Mouse (Mus musculus) midbrain, embryonic 12.5 days (tissue): ENCODE measurements around the gene Mrpl46. TPM values are rescaled to one million over a fixed set of nuclear protein-coding genes. Genes with fewer than 3 reads are reported as not detected.

Experiments
- ATAC-seq: fragments of 200-750 bp; cut with Nextera tagmentation; 2 replicates; pipeline ENCODE4 v1.8.0; 2017; ENCODE audit warnings: low read depth, moderate TSS enrichment, moderate library complexity; ENCODE audit not compliant: low FRiP score
- H3K27ac ChIP-seq: fragments of 300-500 bp; sonication (generic); replicated peaks from 2 replicates; pipeline ENCODE4 v1.5.1; 2016; ENCODE audit warnings: mild to moderate bottlenecking
- H3K27me3 ChIP-seq: fragments of 300-500 bp; sonication (generic); 2 replicates; pipeline ENCODE4 v1.6.1; 2016; ENCODE audit warnings: mild to moderate bottlenecking
- H3K36me3 ChIP-seq: fragments of 300-500 bp; sonication (generic); 2 replicates; pipeline ENCODE4 v1.6.1; 2016
- H3K4me1 ChIP-seq: fragments of 300-500 bp; sonication (generic); 2 replicates; pipeline ENCODE4 v1.6.1; 2016
- H3K4me2 ChIP-seq: fragments of 300-500 bp; sonication (generic); replicated peaks from 2 replicates; pipeline ENCODE4 v1.6.1; 2016; ENCODE audit warnings: mild to moderate bottlenecking, moderate library complexity
- H3K4me3 ChIP-seq: fragments of 300-500 bp; sonication (generic); 2 replicates; pipeline ENCODE4 v1.5.1; 2016; ENCODE audit warnings: mild to moderate bottlenecking
- H3K9ac ChIP-seq: fragments of 300-500 bp; sonication (generic); replicated peaks from 2 replicates; pipeline ENCODE4 v1.6.1; 2016; ENCODE audit warnings: mild to moderate bottlenecking, moderate library complexity
- H3K9me3 ChIP-seq: fragments of 300-500 bp; sonication (generic); 2 replicates; pipeline ENCODE4 v1.6.1; 2016; ENCODE audit warnings: mild to moderate bottlenecking
- WGBS: fragments of 180-500 bp; shearing (Covaris S2); methylation state at CpG from one replicate; pipeline ENCODE4 v1.1.7; 2016; 5-methylcytosine and 5-hydroxymethylcytosine counted together
- polyA plus RNA-seq: library from polyadenylated mRNA; unstranded; fragments of >200 nt; fragmentation: Nextera tagmentation; extraction: Ambion mirVana; gene quantifications from 2 replicates; pipeline ENCODE4 v1.2.1, GENCODE M21; 2016

Gene Mrpl46
- polyA plus RNA-seq, 1 experiment from 2014 or later: 64.0 TPM

DNA sequence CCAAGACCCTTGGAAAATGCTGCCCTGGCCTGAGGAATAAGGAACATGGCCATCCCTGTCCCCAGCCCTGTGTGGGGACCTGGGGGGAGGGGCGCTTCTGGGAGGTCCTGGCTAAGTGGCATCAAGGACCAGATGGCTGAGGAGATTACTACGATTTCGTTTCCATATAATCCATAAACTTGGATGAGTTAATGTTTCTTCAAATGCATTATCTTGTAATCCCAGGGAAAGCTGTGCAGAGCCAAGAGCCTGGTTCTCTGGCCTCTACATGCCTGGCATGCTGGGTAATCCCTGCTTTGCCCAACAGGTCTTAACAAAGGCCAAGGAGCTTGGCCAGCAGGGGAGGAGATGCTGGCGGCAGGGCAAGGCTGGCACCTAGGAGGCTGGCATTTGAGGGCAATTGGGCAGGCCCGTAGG, 18.1 kb downstream of the Mrpl46 start:
- 68% methylated on average over 5 of the region's 5 CpGs for WGBS
- no peak overlapping the region for H3K4me2 ChIP-seq
- H3K27ac ChIP-seq: no peak overlapping the region
- H3K9ac ChIP-seq: no peak overlapping the region
- no peak overlapping the region for H3K4me3 ChIP-seq
- H3K27me3 ChIP-seq: peaks cover 4% of the 10 kb centered on the region; the same call in 1 of the 2 replicates
- no peaks in the 10 kb centered on the region for H3K36me3 ChIP-seq
- no peaks in the 10 kb centered on the region for H3K9me3 ChIP-seq
- ATAC-seq: no peak
- H3K4me1 ChIP-seq: no peaks in the 10 kb centered on the region

GRCm38 (mm10) chr7:78763801-78764200, 19.5 kb downstream of the Mrpl46 start:
- no peak overlapping the region for H3K4me3 ChIP-seq
- H3K27me3 ChIP-seq: peaks cover 4% of the 10 kb centered on the region; the same call in 1 of the 2 replicates
- 83% methylated on average over 3 of the region's 3 CpGs for WGBS
- H3K9me3 ChIP-seq: no peaks in the 10 kb centered on the region
- H3K27ac ChIP-seq: no peak overlapping the region
- no peak overlapping the region for H3K4me2 ChIP-seq
- no peaks in the 10 kb centered on the region for H3K4me1 ChIP-seq
- H3K9ac ChIP-seq: no peak overlapping the region
- ATAC-seq: no peak
- H3K36me3 ChIP-seq: no peaks in the 10 kb centered on the region

- Histone ChIP-seq H3K4me1 (no peaks in the 10 kb centered on the region), H3K4me2 (no peak overlapping the region), H3K27ac (no peak overlapping the region), H3K9ac (no peak overlapping the region), H3K27me3 (no peaks in the 10 kb centered on the region), H3K36me3 (no peaks in the 10 kb centered on the region), H3K4me3 (no peak overlapping the region), H3K9me3 (no peaks in the 10 kb centered on the region)
- WGBS: 54% methylated on average over 8 of the region's 8 CpGs
- ATAC-seq: no peak
These were observed 28.8 kb downstream of the Mrpl46 start for GRCm38 (mm10) chr7:78754458-78755000.

GRCm38 (mm10) chr7:78753752-78754457, 29.4 kb downstream of the Mrpl46 start:
- H3K9me3 ChIP-seq: no peaks in the 10 kb centered on the region
- no peak overlapping the region for H3K9ac ChIP-seq
- no peaks in the 10 kb centered on the region for H3K27me3 ChIP-seq
- WGBS: 77% methylated on average over 7 of the region's 7 CpGs
- H3K4me1 ChIP-seq: no peaks in the 10 kb centered on the region
- no peaks in the 10 kb centered on the region for H3K36me3 ChIP-seq
- H3K4me3 ChIP-seq: no peak overlapping the region
- no peak overlapping the region for H3K4me2 ChIP-seq
- no peak overlapping the region for H3K27ac ChIP-seq
- no peak for ATAC-seq

- Histone ChIP-seq H3K27ac (no peak overlapping the region), H3K9me3 (no peaks in the 10 kb centered on the region), H3K4me1 (no peaks in the 10 kb centered on the region), H3K9ac (no peak overlapping the region), H3K4me2 (no peak overlapping the region), H3K36me3 (no peaks in the 10 kb centered on the region), H3K27me3 (no peaks in the 10 kb centered on the region), H3K4me3 (no peak overlapping the region)
- 91% methylated on average over 4 of the region's 4 CpGs for WGBS
- ATAC-seq: no peak
These were observed 30.4 kb downstream of the Mrpl46 start for GRCm38 (mm10) chr7:78752961-78753360.

DNA sequence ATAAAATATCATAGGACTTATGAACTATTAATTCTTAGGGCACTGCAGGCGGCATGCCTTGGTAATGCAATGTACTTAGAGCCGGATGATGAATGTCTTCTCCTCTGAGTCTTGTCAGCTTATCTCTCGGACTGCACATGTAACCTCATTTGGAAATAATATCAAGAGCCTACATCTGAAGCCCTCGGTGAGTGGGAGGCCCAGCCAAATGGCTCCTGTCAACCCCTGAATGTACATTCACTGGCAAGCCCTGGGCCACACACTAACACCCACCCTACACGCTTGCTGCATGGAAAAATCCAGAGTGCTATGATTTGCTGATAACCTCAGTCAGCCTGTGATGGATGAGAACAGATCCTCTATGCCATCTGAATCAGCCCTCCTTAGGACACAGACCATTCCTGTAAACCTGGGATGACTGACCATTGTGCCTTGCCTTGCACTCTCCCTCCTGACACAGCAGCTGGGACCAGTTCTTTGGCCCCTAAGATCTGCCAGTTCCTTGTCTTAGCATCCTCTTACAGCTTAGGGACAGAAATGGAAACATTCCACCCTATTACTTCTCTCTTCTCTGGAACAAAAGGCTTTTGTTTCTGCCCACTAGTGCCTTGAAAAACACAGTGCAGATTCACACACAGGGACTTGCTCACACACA, 39.5 kb downstream of the Mrpl46 start:
- H3K4me1 ChIP-seq: no peaks in the 10 kb centered on the region
- no peaks in the 10 kb centered on the region for H3K27me3 ChIP-seq
- H3K4me2 ChIP-seq: no peak overlapping the region
- no peak overlapping the region for H3K4me3 ChIP-seq
- H3K9me3 ChIP-seq: no peaks in the 10 kb centered on the region
- no peaks in the 10 kb centered on the region for H3K36me3 ChIP-seq
- no peak overlapping the region for H3K27ac ChIP-seq
- H3K9ac ChIP-seq: no peak overlapping the region
- ATAC-seq: no peak
- WGBS: 85% methylated on average over 5 of the region's 5 CpGs

DNA sequence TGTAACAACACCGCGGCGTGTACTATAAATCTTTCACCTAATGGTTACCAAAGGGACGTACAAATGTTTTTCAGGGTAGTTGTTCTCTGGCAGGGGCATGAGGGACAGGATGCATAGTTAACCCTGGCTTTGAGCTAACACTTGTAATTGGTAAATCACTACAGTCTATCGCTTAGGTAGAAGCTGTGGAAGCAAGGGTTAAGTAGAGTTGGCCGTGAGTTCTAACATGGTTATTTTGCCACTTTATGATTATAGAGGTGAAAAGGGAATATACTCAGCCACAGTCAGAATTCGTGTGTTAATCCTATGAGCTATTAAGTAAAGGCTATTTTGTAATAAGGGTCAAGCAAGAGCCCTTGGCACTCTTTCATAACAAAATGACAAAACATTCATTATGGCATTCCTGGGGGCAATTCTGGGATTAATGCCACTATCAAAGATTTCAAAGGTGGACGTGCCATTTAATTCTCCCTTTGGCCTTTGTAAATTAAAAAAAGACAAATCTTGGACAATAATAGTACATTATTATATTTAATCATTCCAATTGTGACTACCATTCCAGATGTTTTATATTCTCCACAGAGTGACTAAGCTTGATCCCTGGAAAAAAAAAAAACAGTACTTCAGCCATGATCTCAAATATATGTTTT, 43.9 kb downstream of the Mrpl46 start:
- Histone ChIP-seq H3K4me3 (no peak overlapping the region), H3K27ac (no peak overlapping the region), H3K4me1 (no peaks in the 10 kb centered on the region), H3K36me3 (no peaks in the 10 kb centered on the region), H3K9ac (no peak overlapping the region), H3K27me3 (no peaks in the 10 kb centered on the region), H3K4me2 (no peak overlapping the region), H3K9me3 (no peaks in the 10 kb centered on the region)
- no peak for ATAC-seq
- WGBS: 87% methylated on average over 8 of the region's 8 CpGs

DNA sequence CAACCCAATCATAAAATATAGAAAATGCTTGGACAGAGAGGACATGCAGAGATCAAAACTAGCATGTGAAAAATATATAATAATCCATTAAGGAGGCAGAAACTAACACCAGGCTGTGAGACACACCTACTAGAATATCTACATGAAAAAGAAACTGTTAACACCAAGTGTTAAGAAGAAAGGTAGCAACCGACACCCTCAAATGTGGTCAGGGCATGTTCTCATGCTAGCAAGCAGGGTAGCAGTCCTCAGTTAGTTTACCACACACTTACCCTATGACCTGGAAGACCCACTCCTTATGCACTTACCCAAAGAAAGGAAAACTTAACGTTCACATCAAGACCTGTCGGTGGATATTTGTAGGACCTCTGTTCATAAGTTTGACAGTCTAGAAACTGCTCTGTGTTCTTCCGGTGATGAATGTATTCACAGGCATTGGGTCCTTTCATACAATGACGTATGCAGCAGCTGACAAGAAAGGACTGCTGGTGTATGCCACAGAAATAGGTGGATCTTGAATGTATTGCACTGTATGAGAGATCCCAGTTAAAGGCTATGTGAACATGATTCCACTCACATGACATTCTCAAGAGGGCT, 45.6 kb downstream of the Mrpl46 start, which contains the start of gene Ntrk3:
Gene Ntrk3, minus strand, starts transcription at position 399 of the 597 bp plus-strand sequence.
- Histone ChIP-seq H3K9ac (no peak within 1 kb of the TSS), H3K27ac (no peak within 1 kb of the TSS), H3K4me2 (no peak within 1 kb of the TSS), H3K9me3 (no peaks in the 10 kb centered on the region), H3K36me3 (no peaks in the 10 kb centered on the region), H3K27me3 (no peaks in the 10 kb centered on the region), H3K4me3 (no peak within 1 kb of the TSS), H3K4me1 (no peaks in the 10 kb centered on the region)
- ATAC-seq: no peak
- 89% methylated on average over 5 of the region's 5 CpGs for WGBS

DNA sequence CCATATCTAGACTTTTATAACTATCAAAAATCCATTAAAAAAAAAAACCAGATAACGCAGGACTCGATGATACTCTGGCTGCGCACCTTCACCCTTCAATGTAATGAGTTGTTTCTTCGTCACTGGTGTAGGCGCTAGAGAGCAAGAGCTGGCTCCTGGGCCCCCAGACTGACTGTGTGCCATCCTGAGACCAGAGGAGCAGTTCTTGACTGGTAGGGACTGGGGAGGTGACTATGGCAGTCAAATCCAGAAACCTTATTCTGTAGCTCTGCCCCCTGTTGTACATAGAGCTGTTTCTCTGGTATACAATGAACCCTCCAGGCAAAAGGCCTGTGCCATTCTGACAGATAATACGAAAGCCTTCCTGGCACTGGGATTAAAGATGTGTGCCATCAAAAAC, 46.1 kb downstream of the Mrpl46 start:
- ATAC-seq: no peak
- WGBS: 89% methylated on average over 6 of the region's 6 CpGs

GRCm38 (mm10) chr7:78731391-78731790, 51.9 kb downstream of the Mrpl46 start:
- Histone ChIP-seq H3K27ac (no peak overlapping the region), H3K4me2 (no peak overlapping the region), H3K36me3 (no peaks in the 10 kb centered on the region), H3K9ac (no peak overlapping the region), H3K4me3 (no peak overlapping the region), H3K27me3 (no peaks in the 10 kb centered on the region), H3K9me3 (no peaks in the 10 kb centered on the region), H3K4me1 (no peaks in the 10 kb centered on the region)
- ATAC-seq: no peak
- WGBS: 83% methylated on average over 8 of the region's 8 CpGs

More for the DNA sequence above, 46.1 kb downstream of the Mrpl46 start:
- Histone ChIP-seq H3K4me2 (no peak overlapping the region), H3K27ac (no peak overlapping the region), H3K9ac (no peak overlapping the region), H3K4me1 (no peaks in the 10 kb centered on the region), H3K4me3 (no peak overlapping the region), H3K27me3 (no peaks in the 10 kb centered on the region), H3K36me3 (no peaks in the 10 kb centered on the region), H3K9me3 (no peaks in the 10 kb centered on the region)
